Mouse (Mus musculus) heart, embryonic 15.5 days (tissue): Measurements from ENCODE around the gene Krt76. TPM values are rescaled to one million over a fixed set of nuclear protein-coding genes. Genes with fewer than 3 reads are reported as not detected.

Experiments
- microRNA-seq: library from miRNA; unstranded; fragments of <30 nt; microRNA quantifications from one replicate; pipeline ENCODE4, GENCODE M21; 2016
- polyA plus RNA-seq: library from polyadenylated mRNA; unstranded; fragments of >200 nt; fragmentation: Nextera tagmentation; extraction: Ambion mirVana; gene quantifications from 2 replicates; pipeline ENCODE4 v1.2.1, GENCODE M21; 2015

The Krt76 gene
- polyA plus RNA-seq, 1 experiment from 2014 or later, result not detected

Small RNAs within 50 kb of the gene (microRNA-seq; reads per million reads assigned to microRNA genes)
- gene Gm44356, result not detected

Other genes with a start within 250 kb of the Krt76 start
- not detected in 2 replicates for gene Gm5478, start 245.5 kb downstream of the Krt76 start, polyA plus RNA-seq
- gene Krt6b, start 212.6 kb downstream of the Krt76 start, polyA plus RNA-seq, result not detected in 2 replicates
- 0.20 and 0.36 TPM in 2 replicates for gene Krt6a, start 198.6 kb downstream of the Krt76 start, polyA plus RNA-seq
- 2.8 and 29.6 TPM in 2 replicates for gene Krt5, start 180.0 kb downstream of the Krt76 start, polyA plus RNA-seq
- 0.14 TPM in 1 of 2 replicates, not detected in the other for gene Krt71, start 149.8 kb downstream of the Krt76 start, polyA plus RNA-seq
- gene Krt72, start 106.5 kb downstream of the Krt76 start, polyA plus RNA-seq, result 0.34 TPM in 1 of 2 replicates, not detected in the other
- not detected in 2 replicates for gene Krt73, start 90.6 kb downstream of the Krt76 start, polyA plus RNA-seq
- not detected in 2 replicates for gene Krt2, start 74.8 kb downstream of the Krt76 start, polyA plus RNA-seq
- gene Krt1, start 42.1 kb downstream of the Krt76 start, polyA plus RNA-seq, result 0.57 and 1.3 TPM in 2 replicates
- 0.13 and 0.20 TPM in 2 replicates for gene Krt77, start 23.2 kb downstream of the Krt76 start, polyA plus RNA-seq
- 1.0 and 3.4 TPM in 2 replicates for gene Krt4, start 31.8 kb upstream of the Krt76 start, polyA plus RNA-seq
- gene Krt79, start 47.4 kb upstream of the Krt76 start, polyA plus RNA-seq, result 0.87 and 0.95 TPM in 2 replicates
- gene Krt78, start 61.4 kb upstream of the Krt76 start, polyA plus RNA-seq, result 0.04 and 0.10 TPM in 2 replicates
- 30.3 and 197 TPM in 2 replicates for gene Krt8, start 111.6 kb upstream of the Krt76 start, polyA plus RNA-seq
- 33.1 and 213 TPM in 2 replicates for gene Krt18, start 135.3 kb upstream of the Krt76 start, polyA plus RNA-seq
- 56.5 and 71.8 TPM in 2 replicates for gene Eif4b, start 180.9 kb upstream of the Krt76 start, polyA plus RNA-seq
- gene Tns2, start 207.5 kb upstream of the Krt76 start, polyA plus RNA-seq, result 30.9 and 31.0 TPM in 2 replicates
- gene Spryd3, start 243.3 kb upstream of the Krt76 start, polyA plus RNA-seq, result 16.0 and 22.4 TPM in 2 replicates